Mouse (Mus musculus): Measurements from ENCODE around the gene Rabac1.

- no peak for TF ChIP-seq CTCF (IDR thresholded peaks at IDR 0.05; ENCODE audit: low read depth, low read length)
- TF ChIP-seq GATA1 (IDR thresholded peaks at IDR 0.05; ENCODE audit: borderline replicate concordance, low read length), result no peak
These were observed 17.3 kb downstream of the Rabac1 start for GRCm38 (mm10) chr7:24955226-24955625.
